Mouse (Mus musculus) heart, embryonic 10.5 days (tissue): ENCODE measurements around the gene Dlx2. TPM values are rescaled to one million over a fixed set of nuclear protein-coding genes. Genes with fewer than 3 reads are reported as not detected.

Experiments
- DNase-seq: peaks from one replicate; pipeline ENCODE4 v3.0.0-alpha.2; 2017; ENCODE audit warnings: low spot score
- H3K27ac ChIP-seq: fragments of 300-500 bp; sonication (generic); 2 replicates; pipeline ENCODE4 v1.5.1; 2016; ENCODE audit warnings: mild to moderate bottlenecking
- H3K27me3 ChIP-seq: fragments of 300-500 bp; sonication (generic); 2 replicates; pipeline ENCODE4 v1.6.1; 2016; ENCODE audit warnings: mild to moderate bottlenecking; ENCODE audit not compliant: poor library complexity, insufficient read depth, severe bottlenecking
- H3K36me3 ChIP-seq: fragments of 300-500 bp; sonication (generic); 2 replicates; pipeline ENCODE4 v1.6.1; 2016; ENCODE audit warnings: mild to moderate bottlenecking, moderate library complexity
- H3K4me1 ChIP-seq: fragments of 300-500 bp; sonication (generic); 2 replicates; pipeline ENCODE4 v1.6.1; 2016; ENCODE audit warnings: mild to moderate bottlenecking
- H3K4me3 ChIP-seq: fragments of 300-500 bp; sonication (generic); 2 replicates; pipeline ENCODE4 v1.5.1; 2016; ENCODE audit warnings: mild to moderate bottlenecking, moderate library complexity
- H3K9me3 ChIP-seq: fragments of 300-500 bp; sonication (generic); 2 replicates; pipeline ENCODE4 v1.6.1; 2016; ENCODE audit warnings: mild to moderate bottlenecking, moderate library complexity
- WGBS: fragments of 180-500 bp; shearing (Covaris S2); methylation state at CpG from one replicate; pipeline ENCODE4 v1.1.7; 2016; 5-methylcytosine and 5-hydroxymethylcytosine counted together
- polyA plus RNA-seq: library from polyadenylated mRNA; unstranded; fragments of >200 nt; fragmentation: Nextera tagmentation; extraction: Ambion mirVana; gene quantifications from 2 replicates; pipeline ENCODE4 v1.2.1, GENCODE M21; 2016

Gene Dlx2
- 3.0 and 3.9 TPM in 2 replicates for polyA plus RNA-seq

- peaks cover 42% of the 10 kb centered on the region for H3K4me1 ChIP-seq
- WGBS, result under 1% methylated on average over 37 of the region's 37 CpGs
- no peaks in the 10 kb centered on the region for H3K9me3 ChIP-seq
- H3K27me3 ChIP-seq, result peaks cover 95% of the 10 kb centered on the region
- H3K4me3 ChIP-seq, result peak within 1 kb of the TSS; percentile 71
- H3K36me3 ChIP-seq, result no peaks in the 10 kb centered on the region
- DNase-seq, result peak; percentile 83
- H3K27ac ChIP-seq, result peak within 1 kb of the TSS; percentile 60
Measured at GRCm38 (mm10) chr2:71546640-71547071, at the start of gene Dlx2. TSS of gene Dlx2 (minus strand) at chr2:71546754.

- 74% methylated on average over 7 of the region's 7 CpGs for WGBS
- no peaks in the 10 kb centered on the region for H3K4me1 ChIP-seq
- H3K4me3 ChIP-seq, result no peak overlapping the region
- no peak for DNase-seq
- no peak overlapping the region for H3K27ac ChIP-seq
- H3K9me3 ChIP-seq, result no peaks in the 10 kb centered on the region
- 0 out of 2 replicates have a peak, but pooled peaks cover 14% of the 10 kb centered on the region for H3K27me3 ChIP-seq
- H3K36me3 ChIP-seq, result no peaks in the 10 kb centered on the region
Measured at GRCm38 (mm10) chr2:71594466-71594865, 47.9 kb upstream of the Dlx2 start.

DNA sequence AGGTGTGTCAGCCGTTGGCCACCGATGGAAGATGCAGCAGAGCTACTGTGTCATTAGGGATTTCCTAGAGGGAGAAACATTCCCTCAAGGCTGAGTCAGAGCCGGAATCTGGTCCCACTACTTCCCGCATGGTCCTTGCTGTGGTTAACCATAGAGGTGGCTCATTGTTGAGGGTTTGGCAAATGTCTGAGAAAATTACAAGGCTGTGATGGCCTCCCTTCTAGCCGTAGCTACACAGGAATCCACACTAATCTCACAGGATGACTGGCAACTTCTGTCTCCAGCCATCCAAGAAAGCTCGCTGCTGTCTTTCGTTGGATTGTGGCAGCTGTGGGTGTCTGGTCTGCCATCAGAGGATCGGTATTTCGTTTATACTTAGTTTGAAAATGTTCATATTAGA is 42.6 kb upstream of the Dlx2 start:
- Histone ChIP-seq H3K27ac (no peak overlapping the region), H3K36me3 (no peaks in the 10 kb centered on the region), H3K4me1 (0 out of 2 replicates have a peak, but pooled peaks cover 3% of the 10 kb centered on the region), H3K4me3 (no peak overlapping the region), H3K9me3 (no peaks in the 10 kb centered on the region), H3K27me3 (0 out of 2 replicates have a peak, but pooled peaks cover 5% of the 10 kb centered on the region)
- WGBS, result 82% methylated on average over 9 of the region's 9 CpGs
- DNase-seq, result no peak

- no peaks in the 10 kb centered on the region for H3K36me3 ChIP-seq
- H3K9me3 ChIP-seq, result no peaks in the 10 kb centered on the region
- H3K27ac ChIP-seq, result peak overlapping the region; percentile 81; the same call in 1 of the 2 replicates
- WGBS, result 55% methylated on average over 5 of the region's 5 CpGs
- DNase-seq, result no peak
- peak overlapping the region; percentile 73 for H3K4me3 ChIP-seq
- no peaks in the 10 kb centered on the region for H3K27me3 ChIP-seq
- H3K4me1 ChIP-seq, result peaks cover 14% of the 10 kb centered on the region
Measured at GRCm38 (mm10) chr2:71581488-71581887, 34.9 kb upstream of the Dlx2 start.

DNA sequence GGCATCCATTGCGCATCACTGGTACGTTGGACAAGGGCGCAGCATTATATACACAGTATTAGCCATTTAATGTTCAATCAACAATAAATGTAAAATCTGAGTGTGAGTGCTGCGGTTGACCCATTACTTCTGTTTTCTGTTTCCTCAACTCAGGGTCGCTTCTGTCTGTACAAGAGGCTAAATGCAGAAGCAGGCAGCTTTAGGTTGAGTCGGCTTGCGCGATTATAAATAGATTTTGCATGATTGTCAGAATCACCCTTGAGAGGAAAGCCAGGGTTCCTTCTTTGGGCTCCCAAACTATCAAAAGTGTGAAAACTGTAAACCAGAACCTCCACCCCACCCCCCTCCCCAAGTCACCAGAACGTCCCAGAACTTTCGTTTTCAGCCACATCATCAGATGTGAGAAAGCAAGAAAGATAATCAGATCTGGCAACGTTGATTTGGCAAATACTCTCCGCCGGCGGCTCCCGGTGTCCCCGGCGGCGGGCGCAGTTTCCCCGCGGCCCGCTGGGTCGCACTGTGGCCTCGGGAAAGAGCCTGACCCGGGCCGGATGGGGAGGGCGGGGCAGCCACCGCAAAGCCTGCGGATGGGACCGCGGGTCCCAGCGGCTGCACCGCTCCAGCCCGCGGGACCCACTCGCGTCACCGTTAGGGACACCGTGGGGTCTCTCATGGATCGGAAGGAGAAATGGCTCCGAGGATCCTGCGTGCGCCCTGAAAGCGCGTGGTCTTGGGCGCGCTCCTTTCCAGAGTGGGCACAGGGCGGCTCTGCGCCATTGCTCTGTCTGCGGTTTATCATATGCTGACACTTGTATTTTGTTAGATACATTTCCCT is 34.3 kb upstream of the Dlx2 start:
- Histone ChIP-seq H3K4me1 (peaks cover 14% of the 10 kb centered on the region), H3K36me3 (no peaks in the 10 kb centered on the region), H3K4me3 (peak overlapping the region; percentile 73), H3K9me3 (no peaks in the 10 kb centered on the region), H3K27me3 (no peaks in the 10 kb centered on the region), H3K27ac (peak overlapping the region; percentile 81)
- peak; percentile 83 for DNase-seq
- WGBS, result 9% methylated on average over 50 of the region's 50 CpGs

GRCm38 (mm10) chr2:71577059-71577458 is 30.5 kb upstream of the Dlx2 start:
- H3K4me3 ChIP-seq, result no peak overlapping the region
- 84% methylated on average over 2 of the region's 2 CpGs for WGBS
- H3K36me3 ChIP-seq, result no peaks in the 10 kb centered on the region
- H3K27me3 ChIP-seq, result no peaks in the 10 kb centered on the region
- DNase-seq, result no peak
- no peak overlapping the region for H3K27ac ChIP-seq
- H3K9me3 ChIP-seq, result no peaks in the 10 kb centered on the region
- H3K4me1 ChIP-seq, result peaks cover 9% of the 10 kb centered on the region

GRCm38 (mm10) chr2:71573736-71574135 is 27.2 kb upstream of the Dlx2 start:
- DNase-seq, result no peak
- peaks cover 5% of the 10 kb centered on the region for H3K4me1 ChIP-seq
- no peak overlapping the region for H3K4me3 ChIP-seq
- H3K27me3 ChIP-seq, result no peaks in the 10 kb centered on the region; the same call in 1 of the 2 replicates
- H3K27ac ChIP-seq, result no peak overlapping the region
- 55% methylated on average over 4 of the region's 4 CpGs for WGBS
- no peaks in the 10 kb centered on the region for H3K36me3 ChIP-seq
- H3K9me3 ChIP-seq, result 0 out of 2 replicates have a peak, but pooled peaks cover 2% of the 10 kb centered on the region

DNA sequence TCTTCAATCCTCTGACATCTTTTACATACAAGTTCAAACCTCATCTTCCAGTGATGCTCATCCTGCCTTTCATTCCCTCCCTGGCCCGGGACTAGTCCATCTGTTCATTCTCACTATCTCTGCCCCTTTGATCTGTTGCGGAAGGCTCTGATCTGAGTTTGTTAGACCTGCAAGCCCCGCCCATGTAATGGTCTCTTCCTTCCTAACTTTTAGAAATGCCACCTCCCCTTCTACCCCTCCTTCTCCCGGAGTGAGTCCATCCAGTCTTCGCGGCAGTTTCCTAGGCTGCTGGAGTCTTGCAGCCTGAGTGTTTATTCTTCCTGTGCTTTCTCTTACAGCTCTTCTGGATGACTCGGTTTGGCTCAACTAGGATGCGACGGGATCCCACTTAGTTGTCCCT is 19.9 kb upstream of the Dlx2 start:
- H3K36me3 ChIP-seq, result no peaks in the 10 kb centered on the region
- no peak overlapping the region for H3K27ac ChIP-seq
- no peak for DNase-seq
- WGBS, result 71% methylated on average over 9 of the region's 9 CpGs
- no peaks in the 10 kb centered on the region; the same call in 1 of the 2 replicates for H3K27me3 ChIP-seq
- H3K4me1 ChIP-seq, result no peaks in the 10 kb centered on the region
- no peak overlapping the region for H3K4me3 ChIP-seq
- H3K9me3 ChIP-seq, result 0 out of 2 replicates have a peak, but pooled peaks cover 2% of the 10 kb centered on the region

DNA sequence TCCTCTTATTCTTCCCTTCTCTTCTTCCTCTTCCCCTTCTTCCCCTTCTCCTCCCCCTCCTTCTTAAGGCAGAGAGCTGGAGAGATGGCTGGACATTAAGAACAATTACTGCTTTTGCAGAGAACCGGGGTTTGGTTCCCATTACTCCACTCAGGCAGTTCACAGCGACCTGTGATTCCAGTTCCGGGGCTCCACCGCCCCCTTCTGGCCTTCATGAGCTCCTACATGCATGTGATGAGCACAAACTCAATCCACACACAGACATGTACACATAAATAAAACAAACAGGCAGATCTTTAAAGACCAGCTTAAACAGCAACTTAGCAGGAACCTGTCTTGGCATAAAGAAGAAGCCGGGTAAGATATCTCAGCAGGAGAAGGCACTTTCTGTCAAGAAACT is 9.5 kb upstream of the Dlx2 start:
- DNase-seq, result no peak
- WGBS, result 60% methylated on average over 5 of the region's 5 CpGs
- peaks cover 12% of the 10 kb centered on the region for H3K4me1 ChIP-seq
- H3K4me3 ChIP-seq, result no peak overlapping the region
- H3K27me3 ChIP-seq, result peaks cover 37% of the 10 kb centered on the region
- no peak overlapping the region for H3K27ac ChIP-seq
- peaks cover 8% of the 10 kb centered on the region; the same call in 1 of the 2 replicates for H3K9me3 ChIP-seq
- no peaks in the 10 kb centered on the region for H3K36me3 ChIP-seq

DNA sequence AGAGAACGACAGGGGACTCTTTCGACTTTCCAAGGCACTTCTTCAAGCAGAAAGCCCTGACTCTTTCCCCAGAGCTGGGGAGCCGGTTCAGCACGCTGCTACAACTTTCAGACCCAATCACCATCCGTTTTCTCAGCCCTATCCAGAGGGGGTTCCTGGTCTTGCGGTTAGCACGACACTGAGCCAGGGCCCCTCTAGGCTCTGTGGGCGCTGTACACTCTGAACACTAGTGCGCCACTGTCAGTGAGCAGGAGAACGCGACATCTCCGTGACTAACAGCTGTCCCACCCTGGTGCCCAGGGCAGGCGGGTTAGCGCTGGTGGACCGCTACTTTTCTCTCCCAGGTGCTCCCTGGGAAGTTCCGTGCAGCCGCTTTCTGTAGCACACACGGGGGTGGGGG is 5.2 kb upstream of the Dlx2 start:
- DNase-seq, result no peak
- peaks cover 78% of the 10 kb centered on the region for H3K27me3 ChIP-seq
- under 1% methylated on average over 17 of the region's 18 CpGs for WGBS
- no peak overlapping the region for H3K27ac ChIP-seq
- peaks cover 16% of the 10 kb centered on the region for H3K4me1 ChIP-seq
- H3K36me3 ChIP-seq, result no peaks in the 10 kb centered on the region
- H3K4me3 ChIP-seq, result peak overlapping the region; percentile 36
- H3K9me3 ChIP-seq, result no peaks in the 10 kb centered on the region

DNA sequence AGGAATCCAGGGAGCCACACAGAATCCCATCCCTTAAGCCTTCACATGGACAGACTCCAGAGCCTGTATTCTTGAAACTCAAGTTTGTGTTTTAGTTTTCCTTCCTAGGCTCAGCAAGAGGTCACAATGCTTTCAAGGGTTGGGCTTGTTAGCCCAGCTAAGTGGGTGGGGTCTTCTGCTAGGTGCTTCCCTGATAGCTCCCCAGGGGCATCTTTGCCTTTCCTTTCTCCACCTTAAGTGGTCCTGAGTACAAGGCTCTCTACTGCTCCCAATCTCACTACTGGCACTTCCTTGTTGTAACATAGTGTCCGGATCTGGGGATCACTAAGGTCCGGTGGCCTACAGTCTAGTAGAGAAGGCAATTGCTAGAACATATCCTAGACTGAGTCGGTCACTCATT is 3.8 kb upstream of the Dlx2 start:
- no peak overlapping the region for H3K4me3 ChIP-seq
- 24% methylated on average over 3 of the region's 3 CpGs for WGBS
- H3K4me1 ChIP-seq, result peaks cover 29% of the 10 kb centered on the region
- no peak overlapping the region for H3K27ac ChIP-seq
- no peak for DNase-seq
- H3K9me3 ChIP-seq, result no peaks in the 10 kb centered on the region
- no peaks in the 10 kb centered on the region for H3K36me3 ChIP-seq
- H3K27me3 ChIP-seq, result peaks cover 92% of the 10 kb centered on the region

GRCm38 (mm10) chr2:71547829-71548228 is 1.3 kb upstream of the Dlx2 start:
- Histone ChIP-seq H3K36me3 (no peaks in the 10 kb centered on the region), H3K27ac (no peak overlapping the region), H3K4me1 (peaks cover 47% of the 10 kb centered on the region), H3K4me3 (no peak overlapping the region), H3K27me3 (peaks cover 95% of the 10 kb centered on the region), H3K9me3 (no peaks in the 10 kb centered on the region)
- peak; percentile 91 for DNase-seq
- under 1% methylated on average over 8 of the region's 8 CpGs for WGBS

GRCm38 (mm10) chr2:71545882-71546639 is 493 bp downstream of the Dlx2 start:
- H3K4me3 ChIP-seq, result peak overlapping the region; percentile 71
- peak overlapping the region; percentile 60 for H3K27ac ChIP-seq
- no peaks in the 10 kb centered on the region for H3K36me3 ChIP-seq
- H3K27me3 ChIP-seq, result peaks cover 95% of the 10 kb centered on the region
- peaks cover 42% of the 10 kb centered on the region for H3K4me1 ChIP-seq
- no peaks in the 10 kb centered on the region for H3K9me3 ChIP-seq
- DNase-seq, result peak; percentile 84
- WGBS, result under 1% methylated on average over 59 of the region's 59 CpGs
